Mouse (Mus musculus): ENCODE data around the gene Ufc1.

Ufc1 gene

DNA sequence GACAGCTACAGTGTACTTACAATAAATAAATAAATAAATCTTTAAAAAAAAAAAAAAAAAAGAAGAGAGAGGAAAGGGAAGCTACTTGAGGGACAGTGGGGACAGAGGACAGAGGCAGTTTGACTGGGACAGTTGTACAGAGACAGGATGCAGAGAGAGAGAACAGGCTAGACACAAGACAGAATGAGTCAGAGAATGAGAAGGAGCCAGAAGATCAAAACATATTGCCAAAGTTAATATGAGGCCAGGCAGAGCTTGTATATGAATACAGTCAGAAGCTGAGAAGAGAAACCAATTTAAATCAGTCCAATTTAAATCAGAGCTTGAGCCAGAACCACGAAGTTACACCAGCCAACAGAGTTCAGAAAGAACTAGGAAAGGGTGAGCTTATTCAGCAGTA is 26.5 kb downstream of the Ufc1 start:
- no peak for DNase-seq

- DNase-seq = no peak
These were observed 28.7 kb downstream of the Ufc1 start for GRCm38 (mm10) chr1:171265971-171266744.

GRCm38 (mm10) chr1:171263666-171264461 is 31.0 kb downstream of the Ufc1 start:
- no peak for DNase-seq

DNA sequence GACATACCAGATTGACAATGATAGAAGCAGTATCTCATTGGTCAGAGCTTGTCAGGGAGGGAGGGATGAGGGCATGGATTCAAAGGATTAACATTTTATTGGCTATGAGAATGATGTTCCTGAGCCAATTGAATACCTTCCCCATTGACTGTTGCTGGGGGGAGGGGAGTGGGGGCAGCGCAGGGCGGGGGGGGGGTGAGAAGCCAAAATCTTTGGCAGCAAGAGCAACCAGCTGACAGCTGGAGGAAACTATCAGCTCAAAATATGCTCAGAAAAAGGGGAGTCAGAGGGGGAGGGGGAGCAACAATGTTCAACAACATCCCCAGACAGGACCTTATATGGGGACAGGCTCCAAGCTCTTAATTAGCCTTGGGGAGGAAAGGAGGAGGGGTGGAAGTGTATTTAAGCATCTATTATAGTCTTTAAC is 31.6 kb downstream of the Ufc1 start:
- peak; percentile 41 for DNase-seq

- DNase-seq = peak; percentile 52
These were observed 32.2 kb downstream of the Ufc1 start for GRCm38 (mm10) chr1:171262594-171263130.

DNA sequence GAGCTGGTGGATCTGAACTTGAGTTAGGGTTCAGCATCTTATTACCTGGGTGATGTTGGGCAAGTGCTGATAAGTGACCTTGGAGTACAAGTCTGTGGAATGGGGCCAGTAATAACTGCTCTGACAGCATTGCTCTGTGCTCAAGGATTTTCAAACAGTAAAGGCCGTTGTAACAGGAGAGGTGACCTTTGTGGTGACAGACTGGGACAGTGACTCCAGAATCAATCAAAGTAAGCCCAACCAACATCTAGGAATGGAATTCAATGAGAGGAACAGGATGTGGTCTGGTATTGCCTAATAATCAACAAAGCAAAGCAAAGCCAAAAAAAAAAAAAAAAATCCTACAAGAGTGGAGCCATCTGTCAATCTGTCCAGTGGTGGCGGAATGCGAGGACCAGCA is 34.5 kb downstream of the Ufc1 start:
- DNase-seq = no peak

GRCm38 (mm10) chr1:171258921-171259320 is 35.9 kb downstream of the Ufc1 start:
- DNase-seq = no peak

DNA sequence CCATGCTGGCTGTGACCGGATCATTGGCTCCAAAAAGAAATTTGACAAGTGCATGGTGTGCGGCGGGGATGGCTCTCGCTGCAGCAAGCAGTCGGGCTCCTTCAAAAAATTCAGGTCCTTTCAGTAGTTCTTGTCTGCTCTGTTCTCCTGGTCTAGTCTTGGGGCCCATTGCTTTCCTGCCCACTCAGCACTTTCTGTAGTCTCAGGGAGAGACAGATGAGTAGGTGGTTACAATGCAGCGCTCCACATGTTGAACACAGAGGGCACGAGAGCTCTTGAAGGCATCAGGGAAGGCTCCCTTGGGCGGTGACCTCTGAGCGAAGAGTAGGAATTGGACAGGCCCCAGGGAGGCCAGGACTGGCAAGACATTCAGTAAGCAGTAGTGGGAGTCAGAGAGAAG is 37.0 kb downstream of the Ufc1 start:
- DNase-seq = no peak

GRCm38 (mm10) chr1:171256937-171257548 is 37.8 kb downstream of the Ufc1 start:
- peak; percentile 75 for DNase-seq

DNA sequence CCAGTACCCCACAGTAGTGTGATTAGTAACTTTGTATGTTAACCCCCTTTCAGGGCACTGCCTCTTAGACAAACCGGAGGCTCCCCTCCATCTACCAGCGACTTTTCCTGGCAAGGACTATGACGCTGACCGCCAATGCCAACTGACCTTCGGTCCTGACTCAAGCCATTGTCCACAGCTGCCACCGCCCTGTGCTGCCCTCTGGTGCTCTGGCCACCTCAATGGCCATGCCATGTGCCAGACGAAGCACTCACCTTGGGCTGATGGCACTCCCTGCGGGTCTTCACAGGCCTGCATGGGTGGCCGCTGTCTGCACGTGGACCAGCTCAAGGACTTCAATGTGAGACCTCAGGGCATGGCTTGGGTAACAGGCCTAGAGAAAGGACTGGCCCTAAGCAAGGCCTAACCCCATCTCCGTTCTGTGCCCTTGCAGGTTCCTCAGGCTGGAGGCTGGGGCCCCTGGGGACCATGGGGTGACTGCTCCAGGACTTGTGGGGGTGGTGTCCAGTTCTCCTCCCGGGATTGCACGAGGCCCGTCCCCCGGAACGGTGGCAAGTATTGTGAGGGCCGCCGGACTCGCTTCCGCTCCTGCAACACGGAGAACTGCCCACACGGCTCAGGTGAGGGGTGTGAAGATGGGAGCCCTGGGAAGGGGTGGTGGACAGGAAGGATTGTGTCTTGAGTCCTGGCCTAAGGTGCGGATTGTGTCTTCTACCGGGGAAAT is 38.6 kb downstream of the Ufc1 start:
- DNase-seq = no peak

GRCm38 (mm10) chr1:171252415-171252814 is 42.4 kb downstream of the Ufc1 start:
- peak; percentile 3 for DNase-seq

DNA sequence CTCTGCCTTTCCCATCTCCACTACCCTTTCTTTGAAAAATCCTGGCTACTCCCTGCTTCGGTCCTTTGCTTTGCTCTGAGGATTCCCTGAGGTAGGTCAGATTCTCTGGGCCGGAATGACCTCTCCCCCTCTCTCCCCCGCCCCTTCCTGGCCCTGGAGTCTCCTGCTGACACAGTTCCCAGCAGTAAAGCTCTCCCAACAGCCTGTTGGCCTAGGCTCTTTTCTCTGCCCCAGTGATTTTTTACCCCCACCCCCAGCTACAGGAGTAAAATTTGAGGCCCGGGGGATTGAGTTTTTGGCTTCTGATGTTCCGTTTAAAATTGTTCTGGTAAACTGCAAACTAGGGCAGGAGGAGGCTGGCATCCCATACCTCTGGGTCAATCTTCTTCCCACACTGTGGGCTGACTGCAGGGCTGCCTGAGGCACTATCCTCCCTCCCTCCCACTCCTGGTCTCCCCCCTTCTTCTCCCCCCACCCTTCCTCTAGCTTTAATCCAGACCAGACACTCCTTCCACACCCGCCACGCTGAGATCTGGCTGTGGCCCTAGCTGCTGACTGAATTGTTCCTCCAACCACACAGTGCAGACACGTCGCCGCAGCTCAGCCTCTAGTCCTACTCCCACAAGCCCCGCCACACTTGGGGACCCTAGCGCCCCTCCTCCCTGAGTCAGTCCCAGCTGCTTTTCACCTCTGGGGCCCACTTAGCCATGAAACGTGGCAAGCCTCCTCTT is 43.1 kb downstream of the Ufc1 start:
- DNase-seq = no peak

DNA sequence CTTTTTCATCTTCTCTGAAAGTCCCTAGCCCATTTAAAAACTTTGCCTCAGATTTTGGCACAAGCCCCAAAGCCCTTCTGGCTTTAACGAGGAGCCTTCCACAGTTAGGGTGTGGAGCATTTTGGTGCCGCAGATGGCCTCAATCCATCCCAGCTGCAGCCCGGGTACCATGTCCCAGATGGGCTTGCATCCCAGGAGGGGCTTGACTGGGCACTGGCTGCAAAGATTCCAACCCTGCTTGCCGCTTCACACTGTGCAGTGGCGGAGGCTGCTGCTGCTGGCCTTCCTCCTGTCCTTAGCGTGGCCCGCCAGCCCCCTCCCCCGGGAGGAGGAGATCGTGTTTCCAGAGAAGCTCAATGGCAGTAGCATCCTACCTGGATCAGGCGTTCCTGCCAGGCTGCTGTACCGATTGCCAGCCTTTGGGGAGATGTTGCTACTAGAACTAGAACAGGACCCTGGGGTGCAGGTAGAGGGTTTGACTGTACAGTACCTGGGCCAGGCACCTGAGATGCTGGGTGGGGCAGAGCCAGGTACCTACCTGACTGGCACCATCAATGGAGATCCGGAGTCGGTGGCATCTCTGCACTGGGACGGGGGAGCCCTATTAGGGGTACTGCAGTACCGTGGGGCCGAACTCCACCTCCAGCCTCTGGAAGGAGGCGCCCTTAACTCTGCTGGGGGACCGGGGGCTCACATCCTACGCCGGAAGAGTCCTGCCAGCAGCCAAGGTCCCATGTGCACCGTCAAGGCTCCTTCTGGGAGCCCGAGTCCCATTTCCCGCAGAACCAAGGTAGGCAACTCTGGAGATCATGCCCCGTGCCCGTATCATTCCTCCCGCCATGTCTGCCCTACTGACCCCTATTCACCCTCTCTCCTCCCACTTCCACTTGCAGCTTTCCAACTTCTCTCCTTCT is 43.9 kb downstream of the Ufc1 start, which contains the start of gene Ndufs2:
TSS of gene Ndufs2 (minus strand) at position 709 of the 914 bp plus-strand sequence.
- no peak for DNase-seq

DNA sequence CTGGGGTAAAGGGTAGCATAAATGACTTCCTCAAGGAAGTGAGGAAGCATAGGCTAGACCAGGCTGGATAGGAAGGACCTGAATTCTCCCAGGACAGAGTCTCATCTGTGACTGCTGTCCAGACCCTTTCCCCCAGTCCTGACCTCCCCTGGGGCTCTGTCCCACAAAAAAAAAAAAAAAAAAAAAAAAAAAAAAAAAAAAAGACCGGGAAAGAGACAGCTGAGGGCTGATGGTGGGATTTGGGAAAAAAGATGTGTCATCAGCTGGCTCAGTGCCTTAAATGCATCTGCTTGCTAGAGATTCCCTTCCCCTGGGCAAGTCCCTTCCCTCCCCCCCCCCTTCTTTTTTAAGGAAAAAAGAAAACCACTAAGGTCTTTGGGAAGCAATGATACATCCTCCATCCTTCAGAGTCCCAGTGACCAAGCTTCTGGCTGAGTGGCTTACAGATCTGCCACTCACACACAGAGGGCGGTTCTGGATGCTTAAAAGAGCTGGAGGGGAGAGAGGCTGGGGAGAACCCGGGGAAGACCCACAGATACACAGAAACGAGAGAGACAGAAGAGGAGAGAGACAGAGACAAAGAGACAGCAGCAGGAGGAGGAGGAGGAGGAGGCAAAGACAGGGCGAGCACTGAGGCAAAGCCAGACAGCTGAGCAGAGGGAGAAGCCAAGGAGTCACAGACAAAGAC is 44.8 kb downstream of the Ufc1 start, which contains the start of gene Adamts4:
TSS of gene Adamts4 (plus strand) at position 509 of the 688 bp plus-strand sequence.
- no peak for DNase-seq

DNA sequence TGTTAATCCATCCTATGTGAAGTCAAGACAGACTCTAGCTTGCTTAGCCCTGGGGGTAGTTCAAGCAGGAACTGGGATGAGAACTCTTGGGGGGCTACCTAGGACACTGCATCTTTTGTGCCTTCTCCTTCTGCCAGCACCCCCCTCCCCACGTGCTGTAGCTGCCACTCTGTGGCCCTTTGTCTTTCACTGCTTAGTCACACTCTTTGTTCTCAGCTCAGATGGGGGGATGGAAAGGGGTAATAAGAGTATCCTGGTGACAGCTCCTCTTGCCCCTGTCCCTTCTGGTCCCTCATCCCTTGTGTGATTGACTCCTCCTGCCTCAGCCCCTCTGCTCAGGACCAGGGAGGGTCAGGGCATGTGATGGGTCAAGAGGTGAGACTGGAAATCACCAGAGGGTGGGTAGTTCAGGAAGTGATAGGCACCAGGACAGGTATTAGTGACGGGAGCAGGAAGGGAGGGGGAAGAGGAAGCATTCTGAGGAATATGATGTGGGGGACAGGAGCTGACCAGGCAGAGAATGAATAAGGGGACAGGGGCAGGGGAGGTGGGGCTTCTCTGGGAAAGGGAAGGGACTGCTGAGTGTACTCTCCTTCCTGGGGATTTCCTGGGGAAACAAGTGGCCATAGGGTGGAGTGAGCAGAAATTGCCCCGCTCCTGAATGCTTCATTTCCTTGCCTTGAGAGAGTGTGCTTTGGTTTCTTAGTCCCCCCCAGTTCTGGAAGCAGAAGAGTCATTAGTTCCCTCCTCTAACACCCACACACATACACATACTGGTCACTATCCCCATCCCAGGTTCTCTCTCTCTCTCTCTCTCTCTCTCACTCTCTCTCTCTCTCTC is 46.2 kb downstream of the Ufc1 start:
- DNase-seq = no peak

DNA sequence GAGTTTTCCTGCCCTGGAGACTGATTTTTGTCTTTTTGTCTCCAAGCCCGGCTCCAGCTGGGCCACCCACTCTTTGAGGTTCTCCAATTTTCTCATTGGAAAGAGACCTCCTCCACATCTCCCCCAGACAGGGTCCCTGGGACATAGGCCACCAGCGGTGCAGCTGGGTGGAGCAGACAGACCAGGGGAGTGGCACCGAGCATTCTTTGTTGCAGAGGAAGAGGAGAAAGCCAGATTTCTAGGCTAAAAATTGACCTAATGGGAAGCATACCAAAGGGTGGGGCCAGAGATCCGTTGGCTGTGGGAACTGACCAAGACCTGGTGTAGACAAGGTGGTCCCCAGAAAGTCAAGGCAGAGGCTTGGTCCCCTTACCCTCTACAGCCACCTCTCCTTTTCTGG is 46.9 kb downstream of the Ufc1 start:
- no peak for DNase-seq

- no peak for DNase-seq
These were observed 47.4 kb downstream of the Ufc1 start for GRCm38 (mm10) chr1:171247453-171247841.

DNA sequence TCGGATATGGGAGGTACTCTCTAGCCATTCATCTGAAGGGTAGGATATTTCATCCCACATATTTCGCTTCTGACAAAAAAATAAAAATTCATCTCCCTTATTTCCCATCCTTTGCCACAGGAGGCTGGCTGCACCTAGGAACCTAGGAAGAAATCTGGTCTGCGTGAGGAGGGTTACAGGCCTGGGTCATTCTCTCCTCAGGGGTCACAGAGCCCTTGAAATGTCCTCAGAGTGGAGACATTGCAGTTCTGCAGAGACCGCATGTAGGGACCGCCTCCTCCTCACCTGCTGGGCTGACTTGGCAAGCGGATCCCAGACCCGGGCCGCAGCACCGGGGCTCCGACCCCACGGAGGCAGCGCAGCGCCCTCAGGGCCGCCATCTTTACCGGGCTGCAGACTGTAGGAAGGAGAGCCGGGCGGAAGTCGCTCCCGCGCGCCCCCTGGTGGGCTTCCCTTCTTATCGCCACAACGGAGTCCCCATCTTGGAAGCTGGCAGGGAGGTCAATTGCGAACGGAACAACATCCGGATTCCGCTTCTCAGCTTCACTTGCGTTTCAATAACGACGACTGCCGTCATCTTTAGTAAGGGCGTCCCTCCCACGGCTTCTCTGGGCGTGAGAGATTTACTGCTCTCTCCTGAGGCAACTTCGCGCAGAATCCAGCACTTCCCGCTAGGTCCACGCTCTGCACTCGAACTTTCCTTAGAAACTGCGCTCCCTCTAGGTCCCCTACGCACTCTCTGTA is 47.9 kb downstream of the Ufc1 start:
- peak; percentile 97 for DNase-seq

Measured in liver (tissue).